Mouse (Mus musculus) lung, embryonic 16.5 days (tissue): ENCODE results near the gene Abhd17c. TPM values are rescaled to one million over a fixed set of nuclear protein-coding genes. Genes with fewer than 3 reads are reported as not detected.

Experiments
- ATAC-seq: fragments of 200-750 bp; cut with Nextera tagmentation; 2 replicates; pipeline ENCODE4 v1.8.0; 2017; ENCODE audit warnings: low read depth, mild to moderate bottlenecking, moderate library complexity
- H3K27ac ChIP-seq: fragments of 300-500 bp; sonication (generic); 2 replicates; pipeline ENCODE4 v1.5.1; 2014; ENCODE audit warnings: mild to moderate bottlenecking, control low read depth, low read length
- H3K27me3 ChIP-seq: fragments of 300-500 bp; sonication (generic); 2 replicates; pipeline ENCODE4 v1.6.1; 2014; ENCODE audit warnings: low read depth, low read length, mixed read lengths; ENCODE audit not compliant: control insufficient read depth, insufficient read depth
- H3K36me3 ChIP-seq: fragments of 300-500 bp; sonication (generic); 2 replicates; pipeline ENCODE4 v1.6.1; 2014; ENCODE audit warnings: low read length; ENCODE audit not compliant: control insufficient read depth, insufficient read depth
- H3K4me1 ChIP-seq: fragments of 300-500 bp; sonication (generic); replicated peaks from 2 replicates; pipeline ENCODE4 v1.6.1; 2014; ENCODE audit warnings: low read length, mixed read lengths; ENCODE audit not compliant: control insufficient read depth, insufficient read depth
- H3K4me2 ChIP-seq: fragments of 300-500 bp; sonication (generic); 2 replicates; pipeline ENCODE4 v1.6.1; 2014; ENCODE audit warnings: low read depth, low read length, control low read depth
- H3K4me3 ChIP-seq: fragments of 300-500 bp; sonication (generic); 2 replicates; pipeline ENCODE4 v1.5.1; 2014; ENCODE audit warnings: mild to moderate bottlenecking, low read length, control low read depth
- H3K9ac ChIP-seq: fragments of 300-500 bp; sonication (generic); 2 replicates; pipeline ENCODE4 v1.6.1; 2014; ENCODE audit warnings: low read length, control low read depth
- H3K9me3 ChIP-seq: fragments of 300-500 bp; sonication (generic); 2 replicates; pipeline ENCODE4 v1.6.1; 2016; ENCODE audit warnings: low read length; ENCODE audit not compliant: control insufficient read depth
- WGBS: fragments of 180-500 bp; shearing (Covaris S2); extraction: QIAGEN DNeasy Blood & Tissue Kit; methylation state at CpG from one replicate; pipeline ENCODE4 v1.1.7; 2014; 5-methylcytosine and 5-hydroxymethylcytosine counted together
- polyA plus RNA-seq: library from polyadenylated mRNA; unstranded; fragments of >200 nt; fragmentation: Nextera tagmentation; extraction: Ambion mirVana; gene quantifications from 2 replicates; pipeline ENCODE4 v1.2.1, GENCODE M21; 2015

Abhd17c gene
- polyA plus RNA-seq, 1 experiment from 2014 or later = 9.8 TPM

- ATAC-seq = no peak
- H3K36me3 ChIP-seq = no peaks in the 10 kb centered on the region
- no peak overlapping the region for H3K9ac ChIP-seq
- 73% methylated on average over 1 of the region's 1 CpGs for WGBS
- no peak overlapping the region for H3K4me2 ChIP-seq
- H3K9me3 ChIP-seq = no peaks in the 10 kb centered on the region
- H3K4me1 ChIP-seq = peaks cover 51% of the 10 kb centered on the region
- no peak overlapping the region for H3K27ac ChIP-seq
- H3K4me3 ChIP-seq = no peak overlapping the region
- no peaks in the 10 kb centered on the region for H3K27me3 ChIP-seq
Observed at GRCm38 (mm10) chr7:84147746-84148145, 3.9 kb downstream of the Abhd17c start.

DNA sequence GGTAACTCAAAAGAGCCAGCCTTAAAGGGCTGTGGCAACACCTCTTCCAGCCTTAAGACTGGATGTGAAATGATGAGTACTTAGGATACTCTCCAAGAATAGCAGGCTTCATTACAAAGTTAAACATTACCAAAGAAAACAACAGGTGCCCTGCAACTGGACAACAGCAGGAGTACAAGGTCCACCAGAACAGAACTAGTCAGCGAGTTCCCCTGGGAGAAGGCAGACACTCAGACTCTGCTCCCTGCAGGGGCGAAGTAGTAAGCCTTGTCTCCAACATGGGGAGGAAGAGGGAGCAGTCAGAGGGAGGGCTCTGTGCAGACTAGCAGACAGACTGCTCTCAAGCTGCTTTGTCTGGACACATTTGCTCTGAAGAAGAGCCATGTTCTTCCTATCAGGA, 6.1 kb downstream of the Abhd17c start:
- 84% methylated on average over 2 of the region's 2 CpGs for WGBS
- Histone ChIP-seq H3K27ac (no peak overlapping the region), H3K36me3 (no peaks in the 10 kb centered on the region), H3K27me3 (no peaks in the 10 kb centered on the region), H3K4me2 (no peak overlapping the region), H3K4me1 (peaks cover 65% of the 10 kb centered on the region), H3K9me3 (no peaks in the 10 kb centered on the region), H3K4me3 (no peak overlapping the region), H3K9ac (no peak overlapping the region)
- no peak for ATAC-seq

DNA sequence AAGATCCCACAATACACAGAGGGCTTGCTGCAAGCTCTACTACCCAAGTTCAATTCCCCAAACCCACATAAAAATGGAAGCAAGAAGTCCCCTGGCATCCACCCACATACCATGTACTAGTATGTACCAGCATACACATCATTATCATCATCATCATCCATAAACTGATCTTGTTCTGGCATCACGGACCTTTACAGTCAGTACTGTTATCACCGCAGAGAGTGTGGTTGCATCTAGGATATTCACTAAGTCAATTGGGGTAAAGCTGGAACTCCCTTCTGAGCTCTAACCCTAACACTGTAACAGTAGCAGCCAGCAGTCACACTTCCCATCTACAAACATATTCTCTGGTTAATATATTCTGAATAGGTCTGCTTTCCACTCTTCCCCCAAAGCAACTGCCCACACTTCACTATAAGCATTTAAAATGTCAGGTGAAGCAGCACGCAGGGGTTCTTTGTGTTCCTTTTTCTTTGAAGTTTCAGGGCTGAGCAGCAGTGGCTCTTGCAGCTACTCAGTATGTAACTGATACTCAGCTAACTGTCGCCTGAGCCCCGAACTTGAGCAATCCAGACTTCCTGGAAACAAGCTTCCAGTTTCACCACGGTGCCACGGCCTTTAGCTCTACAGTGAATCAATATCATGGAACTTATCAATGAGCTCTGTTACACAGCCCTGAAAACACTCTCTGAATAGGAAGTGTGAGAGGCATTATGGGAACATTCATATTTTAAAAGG, 8.8 kb downstream of the Abhd17c start:
- WGBS = 46% methylated on average over 7 of the region's 7 CpGs
- peaks cover 69% of the 10 kb centered on the region for H3K4me1 ChIP-seq
- no peak overlapping the region for H3K4me2 ChIP-seq
- no peaks in the 10 kb centered on the region for H3K27me3 ChIP-seq
- H3K27ac ChIP-seq = peak overlapping the region; percentile 3; the same call in 1 of the 2 replicates
- H3K36me3 ChIP-seq = no peaks in the 10 kb centered on the region
- no peaks in the 10 kb centered on the region for H3K9me3 ChIP-seq
- ATAC-seq = no peak
- H3K9ac ChIP-seq = 0 out of 2 replicates have a peak overlapping the region, but pooled peaks have one; percentile 19
- no peak overlapping the region for H3K4me3 ChIP-seq

- Histone ChIP-seq H3K9me3 (no peaks in the 10 kb centered on the region), H3K4me2 (no peak overlapping the region), H3K36me3 (no peaks in the 10 kb centered on the region), H3K4me3 (no peak overlapping the region), H3K27ac (0 out of 2 replicates have a peak overlapping the region, but pooled peaks have one; percentile 19), H3K27me3 (no peaks in the 10 kb centered on the region), H3K4me1 (peaks cover 67% of the 10 kb centered on the region), H3K9ac (no peak overlapping the region)
- ATAC-seq = peak; percentile 29
- 63% methylated on average over 4 of the region's 4 CpGs for WGBS
Observed at GRCm38 (mm10) chr7:84142196-84142595, 9.5 kb downstream of the Abhd17c start.

- no peak overlapping the region for H3K4me3 ChIP-seq
- no peaks in the 10 kb centered on the region for H3K9me3 ChIP-seq
- ATAC-seq = peak; percentile 34; the same call in 1 of the 2 replicates
- H3K27me3 ChIP-seq = no peaks in the 10 kb centered on the region
- 45% methylated on average over 4 of the region's 4 CpGs for WGBS
- no peak overlapping the region for H3K4me2 ChIP-seq
- H3K9ac ChIP-seq = no peak overlapping the region
- no peak overlapping the region for H3K27ac ChIP-seq
- H3K4me1 ChIP-seq = peaks cover 75% of the 10 kb centered on the region
- no peaks in the 10 kb centered on the region for H3K36me3 ChIP-seq
Observed at GRCm38 (mm10) chr7:84139566-84139965, 12.1 kb downstream of the Abhd17c start.

- Histone ChIP-seq H3K36me3 (no peaks in the 10 kb centered on the region), H3K4me2 (no peak overlapping the region), H3K4me3 (no peak overlapping the region), H3K9me3 (no peaks in the 10 kb centered on the region), H3K27ac (no peak overlapping the region), H3K27me3 (no peaks in the 10 kb centered on the region), H3K9ac (no peak overlapping the region), H3K4me1 (peaks cover 70% of the 10 kb centered on the region)
- WGBS = 53% methylated on average over 4 of the region's 4 CpGs
- peak; percentile 51 for ATAC-seq
Observed at GRCm38 (mm10) chr7:84138731-84139130, 13.0 kb downstream of the Abhd17c start.

DNA sequence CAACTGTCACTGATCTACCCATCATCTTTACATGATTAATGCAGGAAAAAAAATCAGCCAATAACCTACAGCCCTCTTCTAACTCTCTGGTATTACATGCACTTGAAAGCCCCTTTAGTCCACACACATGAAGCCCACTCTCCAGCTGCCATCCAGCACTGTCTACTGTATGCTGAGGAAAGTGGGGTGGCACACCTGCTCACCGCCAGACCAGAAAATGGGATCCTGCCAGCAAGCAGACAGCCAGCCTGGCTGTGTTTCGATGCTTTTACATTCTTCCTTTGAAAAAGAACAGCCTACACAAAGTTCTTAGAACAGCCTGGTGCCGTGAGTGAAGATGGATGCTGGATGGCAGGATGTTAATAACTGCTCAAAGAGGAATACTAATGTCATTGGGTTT, 13.9 kb downstream of the Abhd17c start:
- Histone ChIP-seq H3K9me3 (no peaks in the 10 kb centered on the region), H3K9ac (no peak overlapping the region), H3K36me3 (no peaks in the 10 kb centered on the region), H3K27ac (no peak overlapping the region), H3K27me3 (no peaks in the 10 kb centered on the region), H3K4me1 (peaks cover 67% of the 10 kb centered on the region), H3K4me3 (no peak overlapping the region), H3K4me2 (no peak overlapping the region)
- WGBS = 69% methylated on average over 3 of the region's 3 CpGs
- ATAC-seq = no peak

DNA sequence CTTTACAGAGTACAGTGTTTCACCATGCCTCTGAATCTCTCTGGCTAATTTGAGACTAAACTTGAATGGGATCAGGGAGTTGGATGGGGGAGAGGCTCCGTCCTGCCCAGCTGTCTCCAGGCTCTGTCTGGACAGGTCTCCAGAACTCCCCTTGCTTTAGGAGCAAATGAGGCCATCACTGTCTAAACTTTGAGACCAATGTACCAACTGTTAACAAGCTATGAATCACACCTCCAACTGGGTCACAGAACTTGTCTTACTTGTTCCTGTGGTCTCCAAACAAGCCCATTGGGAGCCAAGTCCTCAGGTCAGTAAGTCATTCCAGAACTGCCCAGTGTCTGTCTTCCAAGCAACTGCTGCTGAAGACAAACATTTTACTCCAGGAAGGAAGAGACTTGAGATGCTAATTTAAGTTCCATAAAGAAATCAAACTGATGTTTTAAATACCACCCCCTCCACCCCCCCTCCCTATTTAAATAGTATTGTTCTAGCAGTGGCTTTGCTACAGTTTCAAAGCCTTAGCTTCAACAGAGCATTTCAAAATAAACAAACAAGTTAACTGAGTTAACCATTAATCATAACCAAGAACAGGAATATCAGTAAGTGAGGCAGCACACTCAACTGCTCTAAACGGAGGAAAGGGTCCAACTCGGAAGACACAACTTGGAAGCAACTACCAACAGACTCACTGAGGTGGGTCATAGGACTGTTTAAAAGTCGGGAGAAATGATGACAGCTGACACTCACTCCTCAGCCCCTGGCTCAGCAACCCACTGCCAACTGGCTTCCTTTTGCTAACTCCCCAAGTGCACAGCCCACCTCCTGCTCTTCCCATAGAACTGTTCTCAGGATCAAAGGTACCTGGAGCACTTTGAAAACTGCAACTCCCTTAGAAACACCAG, 15.6 kb downstream of the Abhd17c start:
- Histone ChIP-seq H3K4me1 (peaks cover 66% of the 10 kb centered on the region), H3K36me3 (no peaks in the 10 kb centered on the region), H3K27me3 (no peaks in the 10 kb centered on the region), H3K4me2 (no peak overlapping the region), H3K4me3 (no peak overlapping the region), H3K9me3 (no peaks in the 10 kb centered on the region), H3K27ac (peak overlapping the region; percentile 21; the same call in 1 of the 2 replicates), H3K9ac (no peak overlapping the region)
- ATAC-seq = no peak
- WGBS = 29% methylated on average over 4 of the region's 4 CpGs

DNA sequence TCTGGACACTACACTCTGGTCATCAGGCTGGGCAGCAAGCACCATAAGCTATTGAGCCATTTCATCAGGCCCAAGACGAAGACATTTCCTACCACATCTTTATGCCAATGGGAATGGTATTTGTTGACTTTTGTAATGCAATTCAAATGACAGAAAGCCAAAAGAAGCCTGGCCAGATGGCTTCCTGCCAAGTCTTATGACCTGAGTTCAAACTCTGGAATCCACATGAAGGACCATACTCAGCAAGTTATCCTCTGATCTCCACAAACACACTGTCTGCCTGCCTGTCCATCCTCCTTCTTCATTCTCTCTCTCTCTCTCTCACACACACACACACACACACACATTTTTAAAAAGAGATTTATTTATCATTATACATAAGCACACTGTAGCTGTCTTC, 19.0 kb downstream of the Abhd17c start:
- peak; percentile 57 for ATAC-seq
- H3K36me3 ChIP-seq = no peaks in the 10 kb centered on the region
- no peaks in the 10 kb centered on the region for H3K27me3 ChIP-seq
- H3K4me2 ChIP-seq = no peak overlapping the region
- peaks cover 67% of the 10 kb centered on the region for H3K4me1 ChIP-seq
- peak overlapping the region; percentile 53 for H3K27ac ChIP-seq
- no peak overlapping the region for H3K9ac ChIP-seq
- no peak overlapping the region for H3K4me3 ChIP-seq
- no peaks in the 10 kb centered on the region for H3K9me3 ChIP-seq
- 10% methylated on average over 1 of the region's 1 CpGs for WGBS
